Mouse (Mus musculus): ENCODE data around the gene Golga4.

Gene Golga4

GRCm38 (mm10) chr9:118527056-118527455, 21.0 kb downstream of the Golga4 start:
- no peak for DNase-seq (ENCODE audit: low spot score)

GRCm38 (mm10) chr9:118529783-118530182, 23.7 kb downstream of the Golga4 start:
- no peak for DNase-seq (ENCODE audit: low spot score)

GRCm38 (mm10) chr9:118530679-118531078, 24.6 kb downstream of the Golga4 start:
- DNase-seq (ENCODE audit: low spot score) = no peak

- DNase-seq (ENCODE audit: low spot score) = no peak
Measured at GRCm38 (mm10) chr9:118532516-118533205, 26.6 kb downstream of the Golga4 start.

- no peak for DNase-seq (ENCODE audit: low spot score)
Measured at GRCm38 (mm10) chr9:118536946-118537345, 30.9 kb downstream of the Golga4 start.

- DNase-seq (ENCODE audit: low spot score) = no peak
Measured at GRCm38 (mm10) chr9:118537463-118538339, 31.6 kb downstream of the Golga4 start.

- DNase-seq (ENCODE audit: low spot score) = no peak
Measured at GRCm38 (mm10) chr9:118541851-118542250, 35.8 kb downstream of the Golga4 start.

GRCm38 (mm10) chr9:118545146-118545545, 39.1 kb downstream of the Golga4 start:
- DNase-seq (ENCODE audit: low spot score) = no peak

GRCm38 (mm10) chr9:118548651-118549050, 42.6 kb downstream of the Golga4 start:
- DNase-seq (ENCODE audit: low spot score) = no peak

GRCm38 (mm10) chr9:118556951-118557780, 51.1 kb downstream of the Golga4 start:
- no peak for DNase-seq (ENCODE audit: low spot score)

- no peak for DNase-seq (ENCODE audit: low spot score)
Measured at GRCm38 (mm10) chr9:118563356-118563755, 57.3 kb downstream of the Golga4 start.

- no peak for DNase-seq (ENCODE audit: low spot score)
Measured at GRCm38 (mm10) chr9:118563866-118564265, 57.8 kb downstream of the Golga4 start.

- DNase-seq (ENCODE audit: low spot score) = no peak
Measured at GRCm38 (mm10) chr9:118564696-118565095, 58.6 kb downstream of the Golga4 start.

- DNase-seq (ENCODE audit: low spot score) = no peak
Measured at GRCm38 (mm10) chr9:118569328-118569727, 63.3 kb downstream of the Golga4 start.

- no peak for DNase-seq (ENCODE audit: low spot score)
Measured at GRCm38 (mm10) chr9:118570865-118571264, 64.8 kb downstream of the Golga4 start.

- DNase-seq (ENCODE audit: low spot score) = no peak
Measured at GRCm38 (mm10) chr9:118571701-118572100, 65.6 kb downstream of the Golga4 start.

GRCm38 (mm10) chr9:118574911-118575310, 68.8 kb downstream of the Golga4 start:
- no peak for DNase-seq (ENCODE audit: low spot score)

- DNase-seq (ENCODE audit: low spot score) = no peak
Measured at GRCm38 (mm10) chr9:118580371-118580770, 74.3 kb downstream of the Golga4 start.

GRCm38 (mm10) chr9:118582757-118583156, 76.7 kb downstream of the Golga4 start:
- no peak for DNase-seq (ENCODE audit: low spot score)

GRCm38 (mm10) chr9:118584838-118585237, 78.8 kb downstream of the Golga4 start:
- no peak for DNase-seq (ENCODE audit: low spot score)

GRCm38 (mm10) chr9:118585998-118586397, 79.9 kb downstream of the Golga4 start:
- no peak for DNase-seq (ENCODE audit: low spot score)

GRCm38 (mm10) chr9:118587115-118587514, 81.0 kb downstream of the Golga4 start:
- no peak for DNase-seq (ENCODE audit: low spot score)

Data from embryo, embryonic 10 days (tissue).